Mouse (Mus musculus) limb, embryonic 11.5 days (tissue): ENCODE results near the gene Dlg2. TPM values are rescaled to one million over a fixed set of nuclear protein-coding genes. Genes with fewer than 3 reads are reported as not detected.

ENCODE experiments used
- ATAC-seq: fragments of 200-750 bp; cut with Nextera tagmentation; 2 replicates; pipeline ENCODE4 v1.8.0; 2017; ENCODE audit warnings: low read depth; ENCODE audit not compliant: insufficient number of reproducible peaks, low FRiP score, low TSS enrichment
- DNase-seq: peaks from one replicate; pipeline ENCODE4 v3.0.0-alpha.2; 2015; ENCODE audit warnings: low spot score
- H3K27ac ChIP-seq: fragments of 300-500 bp; sonication (generic); replicated peaks from 2 replicates; pipeline ENCODE4 v1.5.1; 2014; ENCODE audit warnings: low read depth, mild to moderate bottlenecking, low read length
- H3K27me3 ChIP-seq: fragments of 300-500 bp; sonication (generic); 2 replicates; pipeline ENCODE4 v1.6.1; 2014; ENCODE audit warnings: mild to moderate bottlenecking, low read length, mixed read lengths; ENCODE audit not compliant: control insufficient read depth, insufficient read depth
- H3K36me3 ChIP-seq: fragments of 300-500 bp; sonication (generic); 2 replicates; pipeline ENCODE4 v1.6.1; 2014; ENCODE audit warnings: mild to moderate bottlenecking, low read length, moderate library complexity, mixed read lengths; ENCODE audit not compliant: control insufficient read depth, insufficient read depth
- H3K4me1 ChIP-seq: fragments of 300-500 bp; sonication (generic); 2 replicates; pipeline ENCODE4 v1.6.1; 2014; ENCODE audit warnings: low read length, mixed read lengths; ENCODE audit not compliant: control insufficient read depth, insufficient read depth
- H3K4me2 ChIP-seq: fragments of 300-500 bp; sonication (generic); 2 replicates; pipeline ENCODE4 v1.6.1; 2014; ENCODE audit warnings: low read depth, mild to moderate bottlenecking, moderate library complexity; ENCODE audit not compliant: severe bottlenecking
- H3K4me3 ChIP-seq: fragments of 300-500 bp; sonication (generic); 2 replicates; pipeline ENCODE4 v1.5.1; 2014; ENCODE audit warnings: low read depth, low read length
- H3K9ac ChIP-seq: fragments of 300-500 bp; sonication (generic); 2 replicates; pipeline ENCODE4 v1.6.1; 2014; ENCODE audit warnings: mild to moderate bottlenecking, low read length
- H3K9me3 ChIP-seq: fragments of 300-500 bp; sonication (generic); 2 replicates; pipeline ENCODE4 v1.6.1; 2016; ENCODE audit warnings: low read length; ENCODE audit not compliant: control insufficient read depth
- WGBS: fragments of 180-500 bp; shearing (Covaris S2); extraction: QIAGEN DNeasy Blood & Tissue Kit; methylation state at CpG from one replicate; pipeline ENCODE4 v1.1.7; 2014; 5-methylcytosine and 5-hydroxymethylcytosine counted together
- polyA plus RNA-seq: library from polyadenylated mRNA; unstranded; fragments of >200 nt; fragmentation: Nextera tagmentation; extraction: Ambion mirVana; gene quantifications from 2 replicates; pipeline ENCODE4 v1.2.1, GENCODE M21; 2014

Dlg2 gene
- polyA plus RNA-seq, 1 experiment from 2014 or later, result 1.3 TPM

GRCm38 (mm10) chr7:91740748-91741147 lies 1264.3 kb downstream of the Dlg2 start:
- no peak for DNase-seq
- Histone ChIP-seq H3K4me3 (no peak overlapping the region), H3K4me2 (no peak overlapping the region), H3K4me1 (no peaks in the 10 kb centered on the region), H3K27ac (no peak overlapping the region), H3K9ac (no peak overlapping the region), H3K36me3 (no peaks in the 10 kb centered on the region), H3K27me3 (no peaks in the 10 kb centered on the region), H3K9me3 (no peaks in the 10 kb centered on the region)
- no peak for ATAC-seq
- WGBS, result 86% methylated on average over 3 of the region's 3 CpGs

DNA sequence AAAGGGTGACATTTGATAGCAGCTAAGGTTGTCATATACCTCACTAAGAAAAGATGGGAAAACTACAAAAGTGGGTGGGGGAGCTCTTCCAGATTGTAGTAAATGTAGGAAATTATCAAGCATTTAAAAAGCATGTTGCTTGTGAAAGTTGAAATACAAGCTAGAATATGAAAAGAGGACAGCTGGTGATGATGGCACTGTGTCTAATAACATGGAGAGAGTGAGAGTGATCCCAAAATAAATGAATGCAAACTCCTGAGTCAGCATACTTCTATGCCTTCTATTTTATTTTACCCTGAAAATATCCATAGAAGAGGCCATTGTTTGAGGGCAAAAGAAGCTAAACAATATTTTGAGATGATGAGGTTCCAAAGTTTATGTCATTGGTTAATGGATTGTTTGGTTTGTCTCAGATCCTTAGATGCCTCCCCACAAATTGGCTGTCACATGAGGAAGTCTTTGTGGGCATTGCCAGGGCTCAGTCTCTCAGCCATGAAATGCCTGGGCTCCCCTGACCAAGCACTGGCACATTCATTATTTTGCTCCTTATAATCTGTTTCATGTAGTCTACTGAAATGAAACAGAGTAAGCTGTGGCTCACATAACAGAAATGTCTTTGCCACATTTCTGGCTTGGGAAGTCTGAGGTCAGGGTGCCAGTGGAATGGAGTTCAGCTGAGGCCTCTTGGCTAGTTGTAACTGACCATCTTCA lies 1276.8 kb downstream of the Dlg2 start:
- no peak for DNase-seq
- no peak overlapping the region for H3K9ac ChIP-seq
- ATAC-seq, result no peak
- no peaks in the 10 kb centered on the region for H3K9me3 ChIP-seq
- no peak overlapping the region for H3K4me2 ChIP-seq
- no peaks in the 10 kb centered on the region for H3K27me3 ChIP-seq
- no peaks in the 10 kb centered on the region for H3K36me3 ChIP-seq
- H3K4me1 ChIP-seq, result no peaks in the 10 kb centered on the region
- H3K27ac ChIP-seq, result no peak overlapping the region
- no peak overlapping the region for H3K4me3 ChIP-seq

DNA sequence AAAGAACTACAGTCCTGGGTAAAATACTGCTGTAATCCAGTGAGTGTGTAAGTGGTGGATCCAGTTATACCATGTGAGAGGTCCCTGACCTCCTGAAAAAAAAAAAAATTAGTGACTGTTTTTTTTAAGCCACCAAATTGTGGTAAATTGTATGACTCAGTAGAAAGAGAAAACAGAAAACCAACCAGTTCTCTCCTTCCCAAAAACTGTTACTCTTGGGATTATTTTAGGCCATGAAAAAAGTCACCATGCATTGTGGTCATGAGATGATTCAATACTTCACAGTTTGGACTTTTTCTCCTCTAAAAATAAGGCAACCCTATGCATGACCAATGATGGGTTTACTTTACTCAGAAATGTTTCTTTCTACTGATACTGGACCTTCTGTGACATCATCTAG lies 1291.2 kb downstream of the Dlg2 start:
- H3K9ac ChIP-seq, result no peak overlapping the region
- no peaks in the 10 kb centered on the region for H3K27me3 ChIP-seq
- DNase-seq (no peak), ATAC-seq (no peak)
- H3K4me2 ChIP-seq, result no peak overlapping the region
- H3K4me3 ChIP-seq, result no peak overlapping the region
- H3K4me1 ChIP-seq, result no peaks in the 10 kb centered on the region
- H3K36me3 ChIP-seq, result no peaks in the 10 kb centered on the region
- no peaks in the 10 kb centered on the region for H3K9me3 ChIP-seq
- H3K27ac ChIP-seq, result no peak overlapping the region

DNA sequence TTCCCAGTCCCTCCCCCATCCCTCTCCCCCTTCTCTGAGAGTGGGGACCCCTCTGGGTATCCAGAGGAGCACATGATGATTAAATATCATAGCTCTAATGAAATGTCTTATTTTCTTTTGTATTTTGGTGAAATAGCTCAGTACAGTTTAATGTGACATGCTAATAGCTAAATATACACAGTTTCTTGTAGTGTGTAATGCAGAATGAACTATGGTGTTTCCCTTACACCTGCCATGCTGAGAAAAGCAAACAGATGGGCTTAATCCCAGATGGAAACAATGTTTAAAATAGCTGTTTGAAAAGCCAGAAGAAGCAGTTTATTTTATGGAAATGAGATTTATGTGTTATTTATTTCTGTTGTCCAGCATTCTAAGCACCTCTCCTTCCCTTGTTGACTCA lies 1302.2 kb downstream of the Dlg2 start:
- no peak overlapping the region for H3K9ac ChIP-seq
- no peak overlapping the region for H3K4me3 ChIP-seq
- no peaks in the 10 kb centered on the region for H3K4me1 ChIP-seq
- H3K4me2 ChIP-seq, result no peak overlapping the region
- no peak overlapping the region for H3K27ac ChIP-seq
- H3K27me3 ChIP-seq, result no peaks in the 10 kb centered on the region
- no peaks in the 10 kb centered on the region for H3K9me3 ChIP-seq
- no peak for ATAC-seq
- no peak for DNase-seq
- H3K36me3 ChIP-seq, result no peaks in the 10 kb centered on the region

- whole genome bisulfite sequencing, result 81% methylated on average over 2 of the region's 2 CpGs
These were observed 1308.1 kb downstream of the Dlg2 start for GRCm38 (mm10) chr7:91784617-91785016.

DNA sequence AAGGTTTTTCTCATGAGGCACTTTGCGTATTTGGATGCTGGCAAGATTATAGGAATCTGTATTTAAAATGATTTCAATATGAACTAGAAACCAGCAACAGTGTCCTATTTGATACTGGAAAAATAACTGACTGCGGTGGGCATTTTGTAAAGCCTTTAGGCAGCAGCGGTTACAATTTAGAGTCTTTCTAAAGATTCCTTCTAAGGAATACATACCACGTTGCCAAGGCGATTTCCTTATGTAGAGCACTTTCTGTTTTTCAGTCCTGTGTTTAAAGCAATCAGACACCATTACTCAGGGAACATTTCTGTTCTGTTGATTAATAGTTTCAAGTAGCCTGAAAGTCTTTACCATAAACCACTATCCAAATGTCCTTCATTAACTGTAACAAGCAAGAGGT lies 1309.0 kb downstream of the Dlg2 start:
- Histone ChIP-seq H3K9me3 (no peaks in the 10 kb centered on the region), H3K27me3 (no peaks in the 10 kb centered on the region), H3K4me1 (no peaks in the 10 kb centered on the region), H3K4me2 (no peak overlapping the region), H3K9ac (no peak overlapping the region), H3K27ac (no peak overlapping the region), H3K36me3 (no peaks in the 10 kb centered on the region), H3K4me3 (no peak overlapping the region)
- DNase-seq (no peak), ATAC-seq (no peak)
- 86% methylated on average over 5 of the region's 5 CpGs for WGBS

More at GRCm38 (mm10) chr7:91784617-91785016, 1308.1 kb downstream of the Dlg2 start:
- Histone ChIP-seq H3K27me3 (no peaks in the 10 kb centered on the region), H3K4me1 (no peaks in the 10 kb centered on the region), H3K9ac (no peak overlapping the region), H3K4me2 (no peak overlapping the region), H3K27ac (no peak overlapping the region), H3K9me3 (no peaks in the 10 kb centered on the region), H3K4me3 (no peak overlapping the region), H3K36me3 (no peaks in the 10 kb centered on the region)
- DNase-seq (no peak), ATAC-seq (no peak)

- H3K4me1 ChIP-seq, result no peaks in the 10 kb centered on the region
- H3K27ac ChIP-seq, result no peak overlapping the region
- H3K9ac ChIP-seq, result no peak overlapping the region
- no peak overlapping the region for H3K4me2 ChIP-seq
- ATAC-seq, result no peak
- no peak for DNase-seq
- no peaks in the 10 kb centered on the region for H3K9me3 ChIP-seq
- 74% methylated on average over 3 of the region's 3 CpGs for WGBS
- no peak overlapping the region for H3K4me3 ChIP-seq
- H3K27me3 ChIP-seq, result no peaks in the 10 kb centered on the region
- no peaks in the 10 kb centered on the region for H3K36me3 ChIP-seq
These were observed 1309.4 kb downstream of the Dlg2 start for GRCm38 (mm10) chr7:91785871-91786270.

GRCm38 (mm10) chr7:91790949-91791564 lies 1314.6 kb downstream of the Dlg2 start:
- no peak overlapping the region for H3K4me2 ChIP-seq
- H3K4me1 ChIP-seq, result no peaks in the 10 kb centered on the region
- H3K4me3 ChIP-seq, result no peak overlapping the region
- DNase-seq, result no peak
- H3K27me3 ChIP-seq, result no peaks in the 10 kb centered on the region
- H3K36me3 ChIP-seq, result no peaks in the 10 kb centered on the region
- H3K9me3 ChIP-seq, result no peaks in the 10 kb centered on the region
- H3K9ac ChIP-seq, result no peak overlapping the region
- WGBS, result 86% methylated on average over 4 of the region's 4 CpGs
- ATAC-seq, result no peak
- H3K27ac ChIP-seq, result no peak overlapping the region

DNA sequence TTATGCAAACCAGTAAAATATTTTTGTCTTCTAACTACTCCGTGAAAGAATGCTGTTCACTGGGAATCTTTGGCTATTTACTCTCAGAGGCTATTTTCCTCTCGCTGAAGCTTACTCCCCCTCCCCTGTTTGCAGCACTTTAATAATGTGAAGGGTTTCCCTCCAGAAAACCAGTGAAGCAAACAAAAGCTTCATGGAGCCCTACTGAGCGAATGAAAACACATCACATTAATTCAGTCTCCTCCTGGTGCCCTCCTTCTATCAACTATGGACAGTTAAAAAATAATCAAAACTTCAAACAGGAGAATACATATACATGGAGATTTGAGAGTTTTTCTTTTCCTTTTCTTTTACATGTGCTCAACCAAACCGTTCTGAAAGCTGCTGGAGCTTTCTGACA lies 1330.2 kb downstream of the Dlg2 start:
- ATAC-seq (no peak), DNase-seq (no peak)
- H3K36me3 ChIP-seq, result no peaks in the 10 kb centered on the region
- H3K4me3 ChIP-seq, result no peak overlapping the region
- H3K9ac ChIP-seq, result no peak overlapping the region
- H3K27ac ChIP-seq, result no peak overlapping the region
- H3K27me3 ChIP-seq, result no peaks in the 10 kb centered on the region
- H3K4me2 ChIP-seq, result no peak overlapping the region
- H3K4me1 ChIP-seq, result no peaks in the 10 kb centered on the region
- WGBS, result 59% methylated on average over 4 of the region's 4 CpGs
- no peaks in the 10 kb centered on the region for H3K9me3 ChIP-seq
